In the genomic region with DNA sequence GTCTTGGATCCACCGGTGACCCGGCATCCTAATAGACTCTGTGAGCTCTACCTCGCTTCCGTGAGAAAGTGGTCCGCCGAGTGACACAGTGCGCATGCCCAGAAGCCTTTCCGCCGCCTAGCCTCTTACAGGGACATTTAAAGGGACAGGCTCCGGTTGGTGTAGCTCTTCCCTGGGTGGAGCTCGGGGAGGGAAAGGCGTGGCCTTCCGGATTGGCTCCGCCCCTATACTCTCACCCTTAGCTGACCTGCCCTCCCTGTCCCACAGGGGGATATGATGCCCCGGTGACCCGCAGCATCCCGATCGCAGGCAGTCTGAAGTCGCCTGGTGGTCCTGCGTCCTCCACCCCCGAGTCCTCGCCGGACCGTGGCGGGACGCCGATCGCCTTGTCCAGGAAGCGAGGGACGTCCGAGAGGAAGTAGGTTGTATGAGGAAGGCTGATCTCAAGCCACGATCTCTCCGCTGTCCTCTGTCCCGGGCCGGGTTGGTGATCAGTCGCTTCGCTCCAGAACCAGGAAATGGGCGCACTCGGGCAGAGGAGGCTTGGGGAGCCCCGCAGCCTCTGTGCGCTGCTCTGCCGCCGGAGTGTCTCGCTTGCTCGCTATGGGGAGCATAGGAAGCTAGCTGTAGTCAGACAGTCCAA, we compare ENCODE assay signal across 8 mouse cellular contexts. TPM values are rescaled to one million over a fixed set of nuclear protein-coding genes. Genes with fewer than 3 reads are reported as not detected.
DNase-seq lines count a peak whose midpoint lies in the region; ATAC-seq lines count a peak whose summit lies in the region.

A gene (minus strand): TSS at position 139 of the 643 bp plus-strand sequence.
A gene (plus strand): TSS at position 235 of the 643 bp plus-strand sequence.

- peak; percentile 96 for ATAC-seq in CD4-positive, CD25-positive, alpha-beta regulatory T cell, adult 4 months
- peak; percentile 99 for ATAC-seq in heart, embryonic 14.5 days (ENCODE audit: insufficient number of reproducible peaks, insufficient read depth, low FRiP score, low read depth)
- peak; percentile 99 for ATAC-seq in liver, embryonic 13.5 days (ENCODE audit: low read depth)
- peak; percentile 98 for ATAC-seq in stomach, embryonic 16.5 days (ENCODE audit: insufficient read depth, low FRiP score)

- peak within 1 kb of the TSS; percentile 93 to 96 for H3K4me3 ChIP-seq in heart, embryonic 14.5 days (ENCODE audit: control insufficient read depth in 1 of 2, insufficient read depth in 1 of 2, low read depth in 1 of 2, low read length in 2 of 2)
- peak within 1 kb of the TSS; percentile 76 for H3K4me3 ChIP-seq in liver, embryonic 13.5 days (replicated peaks)
- H3K4me3 ChIP-seq in stomach, embryonic 16.5 days (replicated peaks; ENCODE audit: low read length), result peak within 1 kb of the TSS; percentile 81

- H3K27me3 ChIP-seq in heart, embryonic 14.5 days (ENCODE audit: control insufficient read depth, insufficient read depth, low read length), result no peaks in the 10 kb centered on the region
- H3K27me3 ChIP-seq in liver, embryonic 13.5 days, result no peaks in the 10 kb centered on the region
- H3K27me3 ChIP-seq in stomach, embryonic 16.5 days (ENCODE audit: control insufficient read depth, insufficient read depth, low read length), result no peaks in the 10 kb centered on the region

- peaks cover 2 to 4% of the 10 kb centered on the region in 2 experiments; a peak in 2 of 4 replicates for H3K4me1 ChIP-seq in heart, embryonic 14.5 days (ENCODE audit: control insufficient read depth in 2 of 2, insufficient read depth in 2 of 2, low read length in 2 of 2)
- peaks cover 20% of the 10 kb centered on the region for H3K4me1 ChIP-seq in liver, embryonic 13.5 days (replicated peaks)
- peaks cover 5% of the 10 kb centered on the region for H3K4me1 ChIP-seq in stomach, embryonic 16.5 days (ENCODE audit: control insufficient read depth, insufficient read depth, low read length)

- H3K36me3 ChIP-seq in heart, embryonic 14.5 days (ENCODE audit: control insufficient read depth, insufficient read depth, low read length), result 0 out of 2 replicates have a peak, but pooled peaks cover 3% of the 10 kb centered on the region
- H3K36me3 ChIP-seq in liver, embryonic 13.5 days, result no peaks in the 10 kb centered on the region
- no peaks in the 10 kb centered on the region for H3K36me3 ChIP-seq in stomach, embryonic 16.5 days (ENCODE audit: control insufficient read depth, insufficient read depth, low read length)

- H3K4me2 ChIP-seq in heart, embryonic 14.5 days (ENCODE audit: low read length), result peak within 1 kb of the TSS; percentile 84
- peak within 1 kb of the TSS; percentile 80 for H3K4me2 ChIP-seq in liver, embryonic 13.5 days
- H3K4me2 ChIP-seq in stomach, embryonic 16.5 days (ENCODE audit: low read depth, low read length), result peak within 1 kb of the TSS; percentile 76

- DNase-seq in c-Kit-negative CD71-positive TER-119-positive erythroid progenitor cells, embryonic 14.5 days (ENCODE audit: low read depth, low spot score), result peak; percentile 86
- peak; percentile 90 for DNase-seq in fibroblast of lung, adult 2 months (ENCODE audit: low read depth)
- peak; percentile 95 for DNase-seq in kidney, postnatal 14 days
- peak; percentile 93 for DNase-seq in liver, embryonic 13.5 days
- DNase-seq in neural tube, embryonic 10.5 days (ENCODE audit: extremely low spot score, low spot score), result peak; percentile 91

- H3K27ac ChIP-seq in heart, embryonic 14.5 days (replicated peaks in 1 of 2; ENCODE audit: control insufficient read depth in 1 of 2, insufficient read depth in 1 of 2, low read depth in 2 of 2, low read length in 2 of 2), result peak within 1 kb of the TSS; percentile 66 to 73
- H3K27ac ChIP-seq in liver, embryonic 13.5 days, result peak within 1 kb of the TSS; percentile 53; the same call in 1 of the 2 replicates
- H3K27ac ChIP-seq in stomach, embryonic 16.5 days (ENCODE audit: low read length), result peak within 1 kb of the TSS; percentile 80

- WGBS in heart, embryonic 14.5 days, result 0% methylated on average over 45 of the region's 45 CpGs
- WGBS in liver, embryonic 13.5 days (ENCODE audit: insufficient replicate concordance), result under 1% methylated on average over 45 of the region's 45 CpGs
- under 1% methylated on average over 45 of the region's 45 CpGs for WGBS in stomach, embryonic 16.5 days

- peak within 1 kb of the TSS; percentile 84 for H3K9ac ChIP-seq in heart, embryonic 14.5 days (ENCODE audit: low read length)
- peak within 1 kb of the TSS; percentile 72 for H3K9ac ChIP-seq in liver, embryonic 13.5 days
- H3K9ac ChIP-seq in stomach, embryonic 16.5 days (ENCODE audit: low read length), result peak within 1 kb of the TSS; percentile 79

- no peaks in the 10 kb centered on the region for H3K9me3 ChIP-seq in heart, embryonic 14.5 days (ENCODE audit: control insufficient read depth, low read length)
- no peaks in the 10 kb centered on the region for H3K9me3 ChIP-seq in liver, embryonic 13.5 days (replicated peaks)
- H3K9me3 ChIP-seq in stomach, embryonic 16.5 days (replicated peaks; ENCODE audit: control insufficient read depth, low read length), result no peaks in the 10 kb centered on the region

RNA-seq across cellular contexts. Expression of the first gene that starts in this region (rescaled TPM):
- polyA plus RNA-seq in CD4-positive, CD25-positive, alpha-beta regulatory T cell, adult 4 months (2017; shearing (Covaris generic)), result 1 to 10 TPM; 6.9 to 9.9 TPM
- 4.1 and 4.5 TPM in 2 replicates for polyA plus RNA-seq in heart, embryonic 14.5 days (2014; fragmentation: Nextera tagmentation; extraction: Ambion mirVana)
- polyA plus RNA-seq in liver, embryonic 13.5 days (2015; fragmentation: Nextera tagmentation; extraction: Ambion mirVana), result 5.1 and 5.8 TPM in 2 replicates
- polyA plus RNA-seq in stomach, embryonic 16.5 days (2015; fragmentation: Nextera tagmentation; extraction: Ambion mirVana), result 7.7 and 8.9 TPM in 2 replicates

RNA-seq across cellular contexts. Expression of the second gene that starts in this region (rescaled TPM):
- 10 to 100 TPM; 31.1 to 40.4 TPM for polyA plus RNA-seq in CD4-positive, CD25-positive, alpha-beta regulatory T cell, adult 4 months (2017; shearing (Covaris generic))
- polyA plus RNA-seq in heart, embryonic 14.5 days (2014; fragmentation: Nextera tagmentation; extraction: Ambion mirVana), result 3.8 and 5.1 TPM in 2 replicates
- 3.8 and 4.6 TPM in 2 replicates for polyA plus RNA-seq in liver, embryonic 13.5 days (2015; fragmentation: Nextera tagmentation; extraction: Ambion mirVana)
- polyA plus RNA-seq in stomach, embryonic 16.5 days (2015; fragmentation: Nextera tagmentation; extraction: Ambion mirVana), result 15.2 and 16.0 TPM in 2 replicates

Comparison
In these comparisons a context has a peak if more than half of its experiments do, and no peak if none do; other contexts are left out.
1. Peak in every context shown above with its lines: DNase-seq, ATAC-seq, H3K4me3 ChIP-seq and H3K27ac ChIP-seq.